Mouse (Mus musculus) small intestine, adult 2 months (tissue): ENCODE measurements at regions not wholly inside any gene's neighbourhood (a gene's known extent, or its start where the extent isn't known, plus 50 kb on each side); places are given as distances from the start of the nearest gene placed in this dataset.

Experiments used
- CTCF ChIP-seq: fragments of 200-500 bp; IDR thresholded peaks from 2 replicates; pipeline ENCODE4 v1.5.1; 2012; ENCODE audit warnings: low read depth, mild to moderate bottlenecking, control low read depth, inconsistent platforms, low read length, moderate library complexity, mixed read lengths; ENCODE audit not compliant: insufficient replicate concordance, insufficient read length; ENCODE audit errors: extremely low read depth
- POLR2A ChIP-seq: fragments of 200-500 bp; IDR thresholded peaks from 2 replicates; pipeline ENCODE4 v1.6.1; 2012; ENCODE audit warnings: low read depth, mild to moderate bottlenecking, control low read depth, inconsistent platforms, low read length, moderate library complexity

GRCm38 (mm10) chr15:42252730-42253330 is 2118.7 kb downstream of the 9330182O14Rik start:
- no peak for TF ChIP-seq CTCF
- no peak for TF ChIP-seq POLR2A
